Comparison of ENCODE assay signal across 23 mouse cellular contexts in genomic region chr12:105535968-105536760, GRCm38 (mm10). TPM values are rescaled to one million over a fixed set of nuclear protein-coding genes. Genes with fewer than 3 reads are reported as not detected.
DNase-seq lines count a peak whose midpoint lies in the region; ATAC-seq and TF ChIP-seq lines count a peak whose summit lies in the region.
"Had no signal": no experiment of that assay in that cellular context is flagged by ENCODE, and none has a peak within 500 bp of the region (broad histone marks: within the 10 kb centered on the region; RNA-seq: fewer than 3 reads in every experiment).

No protein-coding gene starts in this region.

- H3K4me1 ChIP-seq in kidney, adult 2 months (ENCODE audit: control insufficient read depth, insufficient read depth, low read length): no peaks in the 10 kb centered on the region
- 0 out of 2 replicates have a peak, but pooled peaks cover 17% of the 10 kb centered on the region for H3K4me1 ChIP-seq in kidney, embryonic 15.5 days
- peaks cover 19% of the 10 kb centered on the region for H3K4me1 ChIP-seq in limb, embryonic 10.5 days

- no peaks in the 10 kb centered on the region for H3K9me3 ChIP-seq in kidney, embryonic 15.5 days (replicated peaks)
- no peaks in the 10 kb centered on the region for H3K9me3 ChIP-seq in limb, embryonic 10.5 days (replicated peaks)
- H3K9me3 ChIP-seq: embryonic facial prominence, embryonic 10.5 days; limb, embryonic 12.5 days had no signal

- no peak for TF ChIP-seq CTCF in kidney, adult 2 months (conservative IDR thresholded peaks at IDR 0.05; ENCODE audit: insufficient read depth, insufficient read length, low read depth, low read length)

- no peak for ATAC-seq in kidney, embryonic 15.5 days (replicated peaks; ENCODE audit: low FRiP score)
- ATAC-seq: activated CD4-positive, CD25-positive, alpha-beta regulatory T cell, adult 4 months; forebrain, postnatal 0 days had no signal

- no peaks in the 10 kb centered on the region for H3K27me3 ChIP-seq in kidney, adult 2 months (replicated peaks; ENCODE audit: control insufficient read depth, insufficient read depth, low read length)
- H3K27me3 ChIP-seq in kidney, embryonic 15.5 days: no peaks in the 10 kb centered on the region
- 0 out of 2 replicates have a peak, but pooled peaks cover 3% of the 10 kb centered on the region for H3K27me3 ChIP-seq in limb, embryonic 10.5 days (ENCODE audit: low read depth, poor library complexity, severe bottlenecking)
- H3K27me3 ChIP-seq: limb, embryonic 12.5 days had no signal

- H3K4me2 ChIP-seq in kidney, embryonic 15.5 days: no peak overlapping the region
- H3K4me2 ChIP-seq: limb, embryonic 12.5 days; midbrain, embryonic 11.5 days had no signal

- WGBS in kidney, adult 2 months: 72% methylated on average over 13 of the region's 13 CpGs
- 61% methylated on average over 13 of the region's 13 CpGs for WGBS in kidney, embryonic 15.5 days
- 72% methylated on average over 13 of the region's 13 CpGs for WGBS in limb, embryonic 10.5 days

- H3K9ac ChIP-seq in kidney, embryonic 15.5 days: no peak overlapping the region
- H3K9ac ChIP-seq: forebrain, postnatal 0 days; limb, embryonic 12.5 days had no signal

- TF ChIP-seq POLR2A in kidney, adult 2 months (IDR thresholded peaks at IDR 0.05; ENCODE audit: low read depth, low read length): no peak

- H3K4me3 ChIP-seq in kidney, adult 2 months (ENCODE audit: insufficient read depth, low read depth, low read length): no peak overlapping the region
- H3K4me3 ChIP-seq in kidney, embryonic 15.5 days (replicated peaks): no peak overlapping the region
- H3K4me3 ChIP-seq in limb, embryonic 10.5 days: no peak overlapping the region
- H3K4me3 ChIP-seq: embryonic facial prominence, embryonic 10.5 days; erythroblast, embryonic 14.5 days; gastrocnemius, adult 2 months; limb, embryonic 12.5 days; myocyte had no signal

- no peak overlapping the region for H3K27ac ChIP-seq in kidney, adult 2 months (ENCODE audit: insufficient read depth, low read depth, low read length)
- H3K27ac ChIP-seq in kidney, embryonic 15.5 days: no peak overlapping the region
- H3K27ac ChIP-seq in limb, embryonic 10.5 days: peak overlapping the region; percentile 43
- H3K27ac ChIP-seq: embryonic facial prominence, embryonic 10.5 days; gastrocnemius, adult 2 months; limb, embryonic 12.5 days had no signal

- peak; percentile 56 to 58 for DNase-seq in cerebellum, postnatal 10 days
- no peak for DNase-seq in cerebellum, adult 9-11 months
- peak; percentile 33 for DNase-seq in kidney, adult 2 months
- no peak for DNase-seq in limb, embryonic 10.5 days (ENCODE audit: low spot score)
- peak; percentile 45 for DNase-seq in retina, embryonic 14.5 days (ENCODE audit: low spot score)
- no peak for DNase-seq in layer of hippocampus, adult 9-11 months
- DNase-seq in adrenal gland, adult 18-20 months (ENCODE audit: low spot score in 2 of 2): no peak
- DNase-seq: adrenal gland, postnatal 36 days; cerebellum, postnatal 25 days; forebrain, postnatal 0 days; gastrocnemius, adult 2 months; heart, postnatal 36 days; kidney, adult 18-20 months; kidney, postnatal 36 days; layer of hippocampus, postnatal 36 days had no signal

- H3K36me3 ChIP-seq in kidney, adult 2 months (ENCODE audit: control insufficient read depth, insufficient read depth, low read length): no peaks in the 10 kb centered on the region
- no peaks in the 10 kb centered on the region for H3K36me3 ChIP-seq in kidney, embryonic 15.5 days
- H3K36me3 ChIP-seq in limb, embryonic 10.5 days: no peaks in the 10 kb centered on the region
- H3K36me3 ChIP-seq: embryonic facial prominence, embryonic 10.5 days; limb, embryonic 12.5 days had no signal

RNA-seq across cellular contexts. Expression of gene Bdkrb2, which starts 26.9 kb away (rescaled TPM):
- 0.54 and 0.64 TPM in 2 replicates for polyA plus RNA-seq in kidney, adult 2 months (2012; rRNA removed)
- 1.1 and 1.6 TPM in 2 replicates for polyA plus RNA-seq in kidney, embryonic 15.5 days (2015; fragmentation: Nextera tagmentation; extraction: Ambion mirVana)
- 0.36 and 0.93 TPM in 2 replicates for polyA plus RNA-seq in limb, embryonic 10.5 days (2016; fragmentation: Nextera tagmentation; extraction: Ambion mirVana)
- total RNA-seq in adrenal gland, adult 18-20 months (2021): 10 to 100 TPM; 11.7 to 14.9 TPM
- total RNA-seq: neutrophil, adult 5-6 weeks had no signal
- polyA plus RNA-seq: activated CD4-positive, CD25-positive, alpha-beta regulatory T cell, adult 4 months; erythroblast, embryonic 14.5 days had no signal

Comparison
In these comparisons a context has a peak if more than half of its experiments do, and no peak if none do; other contexts are left out.
1. DNase-seq: peak in cerebellum, postnatal 10 days (2 of 2), kidney, adult 2 months (single experiment) and retina, embryonic 14.5 days (single experiment); none in cerebellum, adult 9-11 months (single experiment), limb, embryonic 10.5 days (single experiment), layer of hippocampus, adult 9-11 months (single experiment) and adrenal gland, adult 18-20 months (0 of 2).